Mouse (Mus musculus) subcutaneous adipose tissue, adult 2 months (tissue): ENCODE measurements around the gene Rgs10. TPM values are rescaled to one million over a fixed set of nuclear protein-coding genes. Genes with fewer than 3 reads are reported as not detected.

Experiments
- polyA plus RNA-seq: library from polyadenylated mRNA; depleted of rRNA; stranded (reverse); fragments of >200 nt; gene quantifications from 2 replicates; pipeline ENCODE4 v1.2.3, GENCODE M21; 2012; ENCODE audit warnings: low replicate concordance; rRNA removed

Rgs10 gene
- polyA plus RNA-seq = 10.6 and 13.6 TPM in 2 replicates

GRCm38 (mm10) chr7:128417930-128418779 lies at the start of gene Rgs10:
Gene Rgs10 (minus strand): TSS chr7:128418758.

DNA sequence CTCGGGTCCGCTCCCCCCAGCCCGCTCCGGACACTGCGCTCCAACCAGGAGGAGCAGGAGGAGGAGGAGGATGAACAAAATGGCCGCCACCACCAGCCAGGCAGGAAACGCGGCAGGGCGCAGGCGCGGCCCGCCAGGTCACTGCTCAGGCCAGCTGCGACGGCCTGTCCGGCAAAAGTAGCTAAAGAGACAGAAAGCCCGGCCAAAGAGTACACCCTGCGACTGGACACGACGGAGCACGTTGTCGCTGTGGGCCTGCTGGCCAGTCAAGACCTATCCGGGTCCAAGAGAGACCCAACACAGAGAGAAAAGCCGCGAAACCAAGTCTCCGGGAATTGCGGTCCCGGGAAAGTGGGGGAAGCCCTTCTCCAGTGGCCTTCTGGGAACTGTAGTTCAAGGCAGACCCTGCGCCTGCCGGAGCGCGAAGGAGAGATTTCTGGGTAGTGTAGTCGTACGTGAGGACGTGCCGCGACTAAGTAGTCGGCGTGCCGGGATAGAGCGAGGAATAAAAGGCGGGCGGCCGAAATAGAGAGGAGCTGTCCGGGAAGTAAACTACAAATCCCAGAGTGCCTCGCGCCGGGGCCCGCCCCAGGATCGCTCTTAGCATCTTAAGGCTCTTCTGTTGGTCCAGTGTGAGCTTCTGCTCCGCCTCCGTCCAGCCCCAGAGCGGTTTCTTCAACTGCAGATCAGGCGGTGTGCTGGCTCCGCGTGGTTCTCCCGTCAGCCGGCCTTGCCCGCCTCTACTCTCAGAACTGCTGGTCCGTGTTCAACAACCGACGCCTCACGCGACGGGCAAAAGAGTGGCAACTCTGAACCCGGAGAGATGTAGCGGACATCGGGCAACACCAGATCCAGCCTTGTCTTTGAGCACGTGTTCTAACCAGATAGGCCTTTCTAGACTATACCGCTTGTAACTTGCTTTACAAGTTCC lies 43.0 kb upstream of the Rgs10 start, which contains the start of gene Tial1:
Tial1 (minus strand) TSS at position 433 of the 931 bp plus-strand sequence.

Other genes starting within 250 kb of the Rgs10 start
- gene Cox6a2, start 212.4 kb downstream of the Rgs10 start, polyA plus RNA-seq = 0.67 and 1.5 TPM in 2 replicates
- gene Armc5, start 181.4 kb downstream of the Rgs10 start, polyA plus RNA-seq = 22.2 and 38.8 TPM in 2 replicates
- gene 9130023H24Rik, start 180.7 kb downstream of the Rgs10 start, polyA plus RNA-seq = 3.4 and 4.6 TPM in 2 replicates
- gene Tgfb1i1, start 171.9 kb downstream of the Rgs10 start, polyA plus RNA-seq = 56.0 and 218 TPM in 2 replicates
- gene Slc5a2, start 153.1 kb downstream of the Rgs10 start, polyA plus RNA-seq = 0.06 and 0.08 TPM in 2 replicates
- 40.7 and 94.6 TPM in 2 replicates for gene BC017158, start 120.6 kb downstream of the Rgs10 start, polyA plus RNA-seq
- gene Tial1, start 43.0 kb upstream of the Rgs10 start, polyA plus RNA-seq = 32.7 and 41.5 TPM in 2 replicates
- gene Bag3, start 104.9 kb upstream of the Rgs10 start, polyA plus RNA-seq = 39.9 and 44.7 TPM in 2 replicates
- 6.7 and 8.3 TPM in 2 replicates for gene Inpp5f, start 192.6 kb upstream of the Rgs10 start, polyA plus RNA-seq